Mouse (Mus musculus): ENCODE results near the gene Gzmd. TPM values are rescaled to one million over a fixed set of nuclear protein-coding genes. Genes with fewer than 3 reads are reported as not detected.

Gzmd gene
- polyA plus RNA-seq, 1 experiment from 2014 or later, result not detected

Small RNA genes lying within 50 kb of the gene (microRNA-seq; reads per million reads assigned to microRNA genes)
- gene Mir6949, result not detected

Other genes starting within 250 kb of the Gzmd start
- 0.05 and 0.35 TPM in 2 replicates for gene Cbln3, start 248.2 kb downstream of the Gzmd start, polyA plus RNA-seq (2016; fragmentation: Nextera tagmentation; extraction: Ambion mirVana)
- gene Khnyn, start 247.7 kb downstream of the Gzmd start, polyA plus RNA-seq (2016; fragmentation: Nextera tagmentation; extraction: Ambion mirVana), result 22.4 and 23.5 TPM in 2 replicates
- gene Sdr39u1, start 232.3 kb downstream of the Gzmd start, polyA plus RNA-seq (2016; fragmentation: Nextera tagmentation; extraction: Ambion mirVana), result 63.5 and 68.3 TPM in 2 replicates
- not detected in 2 replicates for gene Cma1, start 187.9 kb downstream of the Gzmd start, polyA plus RNA-seq (2016; fragmentation: Nextera tagmentation; extraction: Ambion mirVana)
- not detected in 2 replicates for gene Cma2, start 181.6 kb downstream of the Gzmd start, polyA plus RNA-seq (2016; fragmentation: Nextera tagmentation; extraction: Ambion mirVana)
- gene Mcpt1, start 114.6 kb downstream of the Gzmd start, polyA plus RNA-seq (2016; fragmentation: Nextera tagmentation; extraction: Ambion mirVana), result not detected in 2 replicates
- not detected in 2 replicates for gene Mcpt9, start 102.1 kb downstream of the Gzmd start, polyA plus RNA-seq (2016; fragmentation: Nextera tagmentation; extraction: Ambion mirVana)
- not detected in 2 replicates for gene Mcpt2, start 90.6 kb downstream of the Gzmd start, polyA plus RNA-seq (2016; fragmentation: Nextera tagmentation; extraction: Ambion mirVana)
- gene Mcpt4, start 70.3 kb downstream of the Gzmd start, polyA plus RNA-seq (2016; fragmentation: Nextera tagmentation; extraction: Ambion mirVana), result not detected in 2 replicates
- not detected in 2 replicates for gene Mcpt8, start 47.3 kb downstream of the Gzmd start, polyA plus RNA-seq (2016; fragmentation: Nextera tagmentation; extraction: Ambion mirVana)
- not detected in 2 replicates for gene Ctsg, start 30.0 kb downstream of the Gzmd start, polyA plus RNA-seq (2016; fragmentation: Nextera tagmentation; extraction: Ambion mirVana)
- not detected in 2 replicates for gene Gzme, start 12.0 kb downstream of the Gzmd start, polyA plus RNA-seq (2016; fragmentation: Nextera tagmentation; extraction: Ambion mirVana)
- not detected in 2 replicates for gene Gzmg, start 27.0 kb upstream of the Gzmd start, polyA plus RNA-seq (2016; fragmentation: Nextera tagmentation; extraction: Ambion mirVana)
- gene Gzmn, start 42.0 kb upstream of the Gzmd start, polyA plus RNA-seq (2016; fragmentation: Nextera tagmentation; extraction: Ambion mirVana), result not detected in 2 replicates
- gene Gzmf, start 78.8 kb upstream of the Gzmd start, polyA plus RNA-seq (2016; fragmentation: Nextera tagmentation; extraction: Ambion mirVana), result not detected in 2 replicates
- not detected in 2 replicates for gene Gzmc, start 102.0 kb upstream of the Gzmd start, polyA plus RNA-seq (2016; fragmentation: Nextera tagmentation; extraction: Ambion mirVana)
- gene Gzmb, start 129.7 kb upstream of the Gzmd start, polyA plus RNA-seq (2016; fragmentation: Nextera tagmentation; extraction: Ambion mirVana), result 0.14 and 0.16 TPM in 2 replicates
- gene Atp12a, start 232.5 kb upstream of the Gzmd start, polyA plus RNA-seq (2016; fragmentation: Nextera tagmentation; extraction: Ambion mirVana), result not detected in 2 replicates